Mouse (Mus musculus) cerebellum, postnatal 25 days (tissue): ENCODE measurements around the gene Ccdc36.

Experiments
- DNase-seq, 2 experiments: peaks; one replicate each; pipeline ENCODE4 v3.0.0; 2021; ENCODE audit warnings: mixed read lengths in 2 of 2

Gene Ccdc36

GRCm38 (mm10) chr9:108441236-108441919 is 13.1 kb upstream of the Ccdc36 start:
- DNase-seq, result no peak

DNA sequence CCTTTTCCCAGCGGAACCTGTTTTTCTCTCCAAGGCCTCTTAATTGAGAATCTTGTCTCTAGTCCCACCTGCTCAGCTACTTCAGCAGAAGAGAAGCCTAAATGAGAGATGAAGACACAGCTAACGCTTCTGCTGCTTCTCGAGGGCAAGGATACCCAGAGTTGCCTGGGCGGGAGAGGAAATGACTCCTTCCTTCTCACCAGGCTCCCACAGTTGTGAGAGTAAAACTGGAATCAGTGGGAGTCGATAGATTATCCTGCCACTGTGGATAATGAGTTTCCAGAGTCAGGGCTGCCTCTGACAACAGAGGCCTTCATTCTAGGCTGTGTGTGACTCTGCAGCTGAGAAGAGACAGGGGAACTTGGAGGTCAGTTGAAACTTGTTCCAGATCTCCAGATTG is 12.2 kb upstream of the Ccdc36 start:
- no peak for DNase-seq

DNA sequence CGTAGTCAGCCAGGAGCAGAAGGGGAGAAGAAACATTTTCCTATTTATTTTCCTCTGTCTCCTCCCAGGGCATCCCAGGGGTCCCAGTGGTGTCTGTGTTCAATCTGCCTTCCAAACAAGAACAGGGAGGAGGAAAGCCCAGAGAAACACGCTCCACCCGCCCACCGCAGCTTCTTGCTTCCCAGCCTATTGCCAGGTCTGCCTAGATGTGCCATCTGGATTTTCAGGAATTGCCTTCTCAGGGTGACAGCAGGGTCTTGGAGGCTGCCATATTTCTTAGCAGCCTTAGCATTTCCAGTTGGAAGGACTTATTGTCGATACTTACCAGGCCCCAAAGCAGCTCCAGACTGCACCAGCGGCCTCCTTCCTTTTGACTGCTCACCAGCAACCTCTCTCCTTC is 10.9 kb upstream of the Ccdc36 start:
- DNase-seq, result no peak

DNA sequence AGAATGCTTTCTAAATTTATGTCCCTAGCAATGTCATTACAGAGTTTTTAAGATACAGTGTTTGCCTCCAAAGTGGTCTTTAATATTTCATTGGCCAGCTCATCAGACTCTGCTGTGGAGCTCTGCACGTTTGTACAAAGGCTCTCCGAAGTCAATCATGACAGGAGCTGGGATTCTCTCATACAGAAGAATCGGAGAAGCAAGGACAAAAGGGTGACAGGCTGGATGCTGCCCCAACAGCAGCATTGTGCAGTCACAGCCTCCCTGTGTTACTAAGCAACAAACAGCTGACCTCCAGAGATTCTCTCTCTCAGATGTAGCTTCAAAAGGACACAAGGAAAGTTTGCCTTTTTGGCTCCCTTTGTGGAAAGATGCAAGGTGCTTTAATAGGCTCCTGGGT is 7.9 kb upstream of the Ccdc36 start, which contains the start of gene BC048562:
BC048562 (plus strand) TSS at position 301 of the 400 bp plus-strand sequence.
- no peak for DNase-seq

GRCm38 (mm10) chr9:108431431-108432067 is 3.3 kb upstream of the Ccdc36 start:
- DNase-seq, result no peak

DNA sequence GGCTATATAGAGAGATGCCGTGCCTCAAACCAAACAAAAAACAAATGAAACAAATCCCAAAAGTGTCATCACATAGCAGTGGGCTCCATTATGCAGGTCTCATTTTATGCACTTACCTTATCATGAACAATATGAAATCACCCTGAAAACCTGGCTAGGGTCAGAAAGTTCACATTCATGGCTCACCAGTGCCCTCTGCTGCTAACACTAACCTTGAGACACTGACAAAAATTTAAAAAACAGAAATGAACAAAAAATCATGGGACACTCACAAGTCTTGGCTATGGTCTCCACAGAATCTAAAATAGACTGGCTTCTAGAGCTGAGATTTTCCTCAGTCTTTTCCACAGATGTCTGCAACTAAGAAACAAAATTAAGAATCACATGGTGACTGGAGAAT is 16.1 kb downstream of the Ccdc36 start:
- peak in 1 of 2 experiments; percentile 37 for DNase-seq

DNA sequence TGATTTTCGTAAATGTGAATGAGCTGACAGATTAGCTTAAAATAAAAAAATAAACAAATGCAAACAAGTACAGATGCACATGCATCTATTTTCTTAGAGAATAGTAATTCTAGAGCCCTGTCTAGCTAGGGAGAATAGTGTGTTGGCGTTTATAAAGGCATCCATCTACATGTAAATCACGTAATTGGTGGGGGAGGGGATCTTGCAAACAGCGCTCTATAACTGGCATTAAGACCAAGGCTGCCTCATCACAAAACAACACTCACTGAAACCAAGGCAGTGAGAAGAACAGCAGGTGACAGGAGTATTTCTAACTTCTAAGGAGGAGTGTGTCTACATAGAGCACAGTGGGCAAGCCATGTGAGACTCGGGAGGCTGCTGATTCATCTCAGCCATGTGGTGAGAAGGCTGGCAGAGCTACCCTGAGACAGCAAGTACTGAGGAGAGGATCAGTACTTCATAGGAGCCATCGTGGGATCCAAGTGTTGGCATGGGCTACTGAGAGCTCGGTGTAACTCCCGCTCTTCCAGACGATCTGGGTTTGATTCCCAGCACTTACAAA is 16.8 kb downstream of the Ccdc36 start:
- DNase-seq, result no peak

GRCm38 (mm10) chr9:108409535-108409934 is 18.7 kb downstream of the Ccdc36 start:
- DNase-seq, result no peak

DNA sequence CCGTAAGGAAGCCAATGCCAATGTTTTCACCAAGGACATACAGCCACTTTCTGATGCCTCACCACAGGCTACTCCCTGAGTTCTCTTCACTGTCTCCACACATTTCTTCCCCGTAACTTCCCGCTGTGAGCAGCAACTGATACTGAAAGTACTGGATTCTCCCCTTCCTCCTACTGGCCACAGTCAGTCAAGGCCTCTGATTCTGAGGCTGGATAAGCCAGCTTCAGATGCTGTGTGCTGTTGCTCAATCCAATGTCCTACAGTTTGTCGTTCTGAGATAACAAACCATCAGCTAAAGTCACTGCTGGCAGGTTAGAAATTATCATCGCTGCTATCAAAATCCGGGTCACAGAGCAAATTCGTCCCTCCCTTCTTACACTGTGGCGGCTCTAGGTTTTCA is 23.8 kb downstream of the Ccdc36 start:
- no peak for DNase-seq

GRCm38 (mm10) chr9:108403081-108403480 is 25.2 kb downstream of the Ccdc36 start:
- DNase-seq, result no peak

- peak; percentile 47 to 59 for DNase-seq
Observed at GRCm38 (mm10) chr9:108401186-108401960, 26.9 kb downstream of the Ccdc36 start.

DNA sequence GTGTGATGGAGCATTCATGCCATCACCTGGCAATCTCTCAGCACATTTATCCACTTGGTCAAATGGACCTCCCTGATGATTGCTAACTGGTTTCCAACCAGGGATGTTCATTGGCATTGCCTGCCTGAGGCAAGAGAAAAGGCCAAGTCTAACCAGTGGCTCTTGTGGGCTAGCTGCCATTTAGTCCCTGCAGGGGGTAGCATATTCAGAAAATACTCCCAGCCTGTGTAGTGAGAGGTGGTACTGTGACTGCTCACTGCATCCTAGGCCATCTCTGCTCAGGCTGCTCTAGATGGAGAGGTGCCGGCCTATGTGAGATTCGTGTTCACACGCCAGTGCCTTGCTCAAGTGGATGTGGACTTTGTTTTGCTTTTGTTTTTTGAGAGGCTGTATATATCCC is 30.0 kb downstream of the Ccdc36 start:
- DNase-seq, result peak; percentile 54 to 71

DNA sequence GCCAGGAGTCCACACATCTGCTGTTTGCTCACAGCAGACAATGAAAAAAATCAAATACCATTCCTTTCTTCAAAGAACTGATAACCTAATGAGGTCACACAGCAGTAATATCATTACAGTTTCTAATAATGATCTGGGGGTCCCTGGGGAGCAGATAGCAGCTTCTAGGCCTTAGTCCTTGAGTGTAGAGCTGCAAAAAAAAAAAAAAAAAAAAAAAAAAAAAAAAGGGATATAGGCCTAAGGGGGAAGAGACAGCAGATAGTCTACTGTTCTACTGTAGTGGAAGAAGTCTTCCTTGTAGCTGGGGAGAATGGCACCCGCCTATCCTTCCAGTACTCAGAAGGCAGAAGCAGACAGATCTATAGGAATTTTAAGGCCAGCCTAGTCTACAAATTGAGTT is 32.9 kb downstream of the Ccdc36 start:
- DNase-seq, result no peak

- DNase-seq, result no peak
Observed at GRCm38 (mm10) chr9:108394191-108394590, 34.1 kb downstream of the Ccdc36 start.

- no peak for DNase-seq
Observed at GRCm38 (mm10) chr9:108392676-108393075, 35.6 kb downstream of the Ccdc36 start, which contains the start of gene 1700102P08Rik. 1700102P08Rik (plus strand) TSS chr9:108392805.

DNA sequence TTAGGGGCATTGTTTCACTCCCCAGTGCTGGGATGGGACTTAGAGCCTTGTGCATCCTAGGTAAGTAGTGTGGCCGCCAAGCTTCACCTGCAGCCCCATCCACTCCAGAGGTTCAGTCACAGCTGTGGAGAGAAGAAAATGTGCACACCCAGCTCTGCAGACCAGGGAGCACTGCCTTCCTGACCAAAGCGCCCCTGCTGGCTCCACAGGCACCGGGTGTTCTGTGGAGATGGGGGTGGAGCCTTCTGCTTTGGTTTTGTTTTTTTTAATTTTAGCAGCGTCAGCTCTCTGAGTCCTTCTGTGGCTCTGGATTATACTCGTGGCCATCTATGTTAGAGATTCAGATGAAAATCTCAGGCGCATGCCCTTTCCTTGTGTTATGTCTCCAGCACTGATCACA is 39.1 kb downstream of the Ccdc36 start:
- DNase-seq, result no peak

- no peak for DNase-seq
Observed at GRCm38 (mm10) chr9:108388601-108389000, 39.7 kb downstream of the Ccdc36 start.

GRCm38 (mm10) chr9:108386816-108387215 is 41.5 kb downstream of the Ccdc36 start:
- no peak for DNase-seq

GRCm38 (mm10) chr9:108385006-108385405 is 43.3 kb downstream of the Ccdc36 start:
- no peak for DNase-seq

DNA sequence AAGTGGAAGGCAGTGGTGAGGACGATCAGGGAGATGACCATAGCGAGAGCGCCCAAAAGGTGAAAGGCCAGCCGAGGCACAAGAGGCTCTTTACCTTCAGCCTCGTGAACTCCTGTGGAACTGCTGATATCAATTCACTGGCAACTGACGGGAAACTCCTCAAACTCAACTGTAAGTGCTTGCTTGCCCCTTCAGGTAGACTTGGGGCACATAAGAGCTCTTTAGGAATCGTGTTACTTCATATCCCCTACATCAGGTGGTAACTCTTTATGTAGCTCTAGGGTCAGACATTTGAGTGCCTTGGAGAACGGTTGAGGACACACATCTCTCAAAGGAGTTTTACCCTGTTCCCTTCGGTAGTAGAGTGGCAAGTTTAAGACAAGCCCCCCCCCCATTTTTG is 46.9 kb downstream of the Ccdc36 start:
- DNase-seq, result no peak

DNA sequence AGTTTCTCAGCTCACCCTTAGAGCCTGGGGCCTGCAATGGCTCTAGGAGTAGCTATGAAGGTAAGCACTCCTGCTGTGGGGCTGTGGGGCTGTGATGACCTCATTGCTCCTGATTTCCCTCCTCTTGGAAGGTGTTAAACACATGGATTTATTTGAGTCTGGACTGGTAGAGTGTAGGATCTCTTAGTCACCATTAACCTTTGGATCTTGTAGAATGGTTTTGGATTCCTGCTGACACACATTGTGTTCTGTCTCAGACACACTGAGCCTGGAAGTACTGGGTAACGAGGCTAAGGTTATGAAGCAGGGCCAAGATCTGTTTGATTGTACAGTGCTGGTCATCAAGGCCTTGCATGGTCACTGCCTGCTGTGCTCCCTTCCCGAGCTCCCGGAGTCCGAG is 49.0 kb downstream of the Ccdc36 start:
- no peak for DNase-seq

GRCm38 (mm10) chr9:108378736-108379135 is 49.5 kb downstream of the Ccdc36 start:
- DNase-seq, result no peak

DNA sequence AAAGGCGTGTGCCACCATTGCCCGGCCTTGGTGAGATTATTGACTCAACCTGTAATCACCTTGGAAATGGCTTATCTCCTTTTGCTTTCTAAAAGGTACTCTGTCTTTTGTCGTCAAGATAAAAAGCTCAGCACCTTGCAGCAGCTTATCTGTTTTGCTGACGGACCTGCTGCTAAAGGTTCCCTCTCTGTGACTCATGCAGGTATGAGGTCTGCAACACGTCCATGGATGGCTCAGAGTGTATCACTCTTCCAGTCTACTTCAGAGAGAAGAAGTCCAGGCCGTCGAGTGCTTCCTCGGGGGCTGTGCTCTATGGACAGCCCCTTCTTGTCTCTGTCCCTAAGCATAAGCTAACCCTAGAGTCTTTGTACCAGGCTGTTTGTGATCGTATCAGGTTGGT is 50.0 kb downstream of the Ccdc36 start:
- no peak for DNase-seq
